Mouse (Mus musculus): Measurements from ENCODE around the gene Gad2.
"Not testable (repeated sequence)": the region's sequence is repeated elsewhere in the genome, so short reads cannot be mapped to it uniquely, and the experiment has no call there.

The Gad2 gene

GRCm38 (mm10) chr2:22621828-22622731 is at the start of gene Gad2:
Gad2 (plus strand) TSS chr2:22622205.
- no peak for DNase-seq (ENCODE audit: low read depth)

- DNase-seq (ENCODE audit: low read depth): not testable (repeated sequence)
These were observed 34.4 kb upstream of the Gad2 start for GRCm38 (mm10) chr2:22587469-22588169.

- DNase-seq (ENCODE audit: low read depth): not testable (repeated sequence)
These were observed 33.8 kb upstream of the Gad2 start for GRCm38 (mm10) chr2:22588170-22588541.

- not testable (repeated sequence) for DNase-seq (ENCODE audit: low read depth)
These were observed 33.2 kb upstream of the Gad2 start for GRCm38 (mm10) chr2:22588673-22589381.

GRCm38 (mm10) chr2:22589382-22590205 is 32.4 kb upstream of the Gad2 start:
- DNase-seq (ENCODE audit: low read depth): not testable (repeated sequence)

GRCm38 (mm10) chr2:22590206-22590490 is 31.9 kb upstream of the Gad2 start:
- DNase-seq (ENCODE audit: low read depth): no peak

GRCm38 (mm10) chr2:22617951-22618350 is 4.1 kb upstream of the Gad2 start:
- no peak for DNase-seq (ENCODE audit: low read depth)

GRCm38 (mm10) chr2:22619416-22619815 is 2.6 kb upstream of the Gad2 start:
- DNase-seq (ENCODE audit: low read depth): no peak

- no peak for DNase-seq (ENCODE audit: low read depth)
These were observed 2.0 kb upstream of the Gad2 start for GRCm38 (mm10) chr2:22620030-22620429.

- no peak for DNase-seq (ENCODE audit: low read depth)
These were observed 1.5 kb upstream of the Gad2 start for GRCm38 (mm10) chr2:22620534-22620933.

GRCm38 (mm10) chr2:22620978-22621827 is 802 bp upstream of the Gad2 start:
- DNase-seq (ENCODE audit: low read depth): no peak

- no peak for DNase-seq (ENCODE audit: low read depth)
These were observed 1.4 kb downstream of the Gad2 start for GRCm38 (mm10) chr2:22623111-22624070.

- DNase-seq (ENCODE audit: low read depth): no peak
These were observed 2.4 kb downstream of the Gad2 start for GRCm38 (mm10) chr2:22624188-22624975.

- DNase-seq (ENCODE audit: low read depth): no peak
These were observed 3.3 kb downstream of the Gad2 start for GRCm38 (mm10) chr2:22625096-22625960.

GRCm38 (mm10) chr2:22627147-22627666 is 5.2 kb downstream of the Gad2 start:
- no peak for DNase-seq (ENCODE audit: low read depth)

- no peak for DNase-seq (ENCODE audit: low read depth)
These were observed 5.9 kb downstream of the Gad2 start for GRCm38 (mm10) chr2:22627819-22628432.

GRCm38 (mm10) chr2:22634766-22635165 is 12.8 kb downstream of the Gad2 start:
- DNase-seq (ENCODE audit: low read depth): no peak
